Mouse (Mus musculus) MEL (cell line): ENCODE measurements around the gene Fkrp. TPM values are rescaled to one million over a fixed set of nuclear protein-coding genes. Genes with fewer than 3 reads are reported as not detected.

Source experiments
- DNase-seq: peaks from one replicate; pipeline ENCODE4 v3.0.0; 2011; ENCODE audit warnings: low read depth, low spot score
- H3K27ac ChIP-seq: 2 replicates; pipeline ENCODE4 v1.5.1; 2012; ENCODE audit warnings: low read depth, mild to moderate bottlenecking, control low read depth, low read length, moderate library complexity; ENCODE audit not compliant: control insufficient read depth
- H3K27me3 ChIP-seq, 2 experiments: fragments of 150-350 bp in 1 of 2; sonication (generic) in 1 of 2; 2 replicates each; pipeline ENCODE4 v1.6.1; 2012; ENCODE audit warnings: low read length in 2 of 2, mild to moderate bottlenecking in 2 of 2, improper control_type of control experiment in 1 of 2, moderate library complexity in 1 of 2; ENCODE audit not compliant: insufficient read depth in 2 of 2, control insufficient read depth in 1 of 2
- H3K36me3 ChIP-seq, 2 experiments: 2 replicates each; pipeline ENCODE4 v1.6.1; 2012 to 2014; ENCODE audit warnings: low read length in 2 of 2, improper control_type of control experiment in 1 of 2, inconsistent platforms in 1 of 2, mild to moderate bottlenecking in 1 of 2; ENCODE audit not compliant: insufficient read depth in 2 of 2, control insufficient read depth in 1 of 2
- H3K4me1 ChIP-seq, 2 experiments: fragments of 150-350 bp in 1 of 2; sonication (generic) in 1 of 2; 2 replicates each; pipeline ENCODE4 v1.6.1; 2012; ENCODE audit warnings: low read length in 2 of 2, improper control_type of control experiment in 1 of 2, mild to moderate bottlenecking in 1 of 2; ENCODE audit not compliant: insufficient read depth in 2 of 2, control insufficient read depth in 1 of 2
- H3K4me3 ChIP-seq, 2 experiments: fragments of 150-350 bp in 1 of 2; sonication (generic) in 1 of 2; 2 replicates each; pipeline ENCODE4 v1.5.1; 2012; ENCODE audit warnings: low read depth in 2 of 2, low read length in 2 of 2, mild to moderate bottlenecking in 2 of 2, moderate library complexity in 2 of 2, control low read depth in 1 of 2, improper control_type of control experiment in 1 of 2; ENCODE audit not compliant: control insufficient read depth in 1 of 2, insufficient read depth in 1 of 2
- H3K79me2 ChIP-seq: 2 replicates; pipeline ENCODE4 v1.6.1; 2012; ENCODE audit warnings: mild to moderate bottlenecking, low read length, moderate library complexity; ENCODE audit not compliant: control insufficient read depth, poor library complexity, insufficient read depth
- H3K9ac ChIP-seq: 2 replicates; pipeline ENCODE4 v1.6.1; 2012; ENCODE audit warnings: low read depth, mild to moderate bottlenecking, control low read depth, low read length, moderate library complexity; ENCODE audit not compliant: control insufficient read depth, poor library complexity, severe bottlenecking
- H3K9me3 ChIP-seq: fragments of 150-350 bp; sonication (generic); replicated peaks from 2 replicates; pipeline ENCODE4 v1.6.1; 2012; ENCODE audit warnings: mild to moderate bottlenecking, low read length, improper control_type of control experiment, moderate library complexity; ENCODE audit not compliant: insufficient read depth
- BHLHE40 ChIP-seq: IDR thresholded peaks from 2 replicates; pipeline ENCODE4 v1.6.1; 2012; ENCODE audit warnings: low read depth, mild to moderate bottlenecking, inconsistent platforms, low read length, improper control_type of control experiment, borderline replicate concordance
- CHD1 ChIP-seq: IDR thresholded peaks from 2 replicates; pipeline ENCODE4 v1.6.1; 2012; ENCODE audit warnings: low read depth, mild to moderate bottlenecking, inconsistent platforms, low read length, improper control_type of control experiment
- CHD2 ChIP-seq: IDR thresholded peaks from 2 replicates; pipeline ENCODE4 v1.6.1; 2011; ENCODE audit warnings: low read length, improper control_type of control experiment
- CTCF ChIP-seq, 3 experiments: IDR thresholded peaks in 2 of 3; conservative IDR thresholded peaks in 1 of 3; 2 replicates each; pipeline ENCODE4 v1.5.1; 2011 to 2012; ENCODE audit warnings: low read length in 3 of 3, low read depth in 2 of 3, mild to moderate bottlenecking in 2 of 3, improper control_type of control experiment in 1 of 3, inconsistent platforms in 1 of 3, mixed read lengths in 1 of 3, moderate library complexity in 1 of 3; ENCODE audit not compliant: control insufficient read depth in 1 of 3, insufficient read depth in 1 of 3, poor library complexity in 1 of 3, severe bottlenecking in 1 of 3
- ELF1 ChIP-seq: IDR thresholded peaks from 2 replicates; pipeline ENCODE4 v1.6.1; 2014; ENCODE audit warnings: low read depth, mild to moderate bottlenecking, inconsistent platforms, low read length, improper control_type of control experiment, moderate library complexity
- EP300 ChIP-seq, 2 experiments: IDR thresholded peaks; 2 replicates each; pipeline ENCODE4 v1.6.1; 2011; ENCODE audit warnings: improper control_type of control experiment in 2 of 2, low read length in 2 of 2, low read depth in 1 of 2, mild to moderate bottlenecking in 1 of 2
- ETS1 ChIP-seq: IDR thresholded peaks from 2 replicates; pipeline ENCODE4 v1.6.1; 2012; ENCODE audit warnings: low read depth, mild to moderate bottlenecking, inconsistent platforms, low read length, improper control_type of control experiment, moderate library complexity
- GABPA ChIP-seq: IDR thresholded peaks from 2 replicates; pipeline ENCODE4 v1.6.1; 2012; ENCODE audit warnings: low read depth, mild to moderate bottlenecking, inconsistent platforms, low read length, improper control_type of control experiment, moderate library complexity
- GATA1 ChIP-seq: IDR thresholded peaks from 2 replicates; pipeline ENCODE4 v1.6.1; 2011; ENCODE audit warnings: low read depth, low read length, improper control_type of control experiment
- HCFC1 ChIP-seq: IDR thresholded peaks from 2 replicates; pipeline ENCODE4 v1.6.1; 2012; ENCODE audit warnings: low read depth, mild to moderate bottlenecking, inconsistent platforms, low read length, improper control_type of control experiment, moderate library complexity
- KAT2A ChIP-seq: conservative IDR thresholded peaks from 2 replicates; pipeline ENCODE4 v1.6.1; 2012; ENCODE audit warnings: low read depth, low read length, improper control_type of control experiment, inconsistent platforms
- MAFK ChIP-seq: IDR thresholded peaks from 2 replicates; pipeline ENCODE4 v1.6.1; 2011; ENCODE audit warnings: low read depth, mild to moderate bottlenecking, low read length, improper control_type of control experiment, borderline replicate concordance
- MAX ChIP-seq: IDR thresholded peaks from 2 replicates; pipeline ENCODE4 v1.6.1; 2011; ENCODE audit warnings: low read length, improper control_type of control experiment
- MAZ ChIP-seq: IDR thresholded peaks from 2 replicates; pipeline ENCODE4 v1.6.1; 2012; ENCODE audit warnings: low read depth, mild to moderate bottlenecking, inconsistent platforms, low read length, improper control_type of control experiment
- MEF2A ChIP-seq: IDR thresholded peaks from 2 replicates; pipeline ENCODE4 v1.6.1; 2014; ENCODE audit warnings: low read depth, mild to moderate bottlenecking, inconsistent platforms, low read length, improper control_type of control experiment; ENCODE audit not compliant: poor library complexity, insufficient replicate concordance, severe bottlenecking; ENCODE audit errors: extremely low read depth
- POLR2A ChIP-seq, 2 experiments: IDR thresholded peaks; 2 replicates each; pipeline ENCODE4 v1.6.1; 2011 to 2012; ENCODE audit warnings: low read length in 2 of 2, mild to moderate bottlenecking in 2 of 2, control low read depth in 1 of 2, improper control_type of control experiment in 1 of 2, low read depth in 1 of 2, moderate library complexity in 1 of 2; ENCODE audit not compliant: control insufficient read depth in 1 of 2, insufficient read depth in 1 of 2, poor library complexity in 1 of 2
- POLR2AphosphoS2 ChIP-seq: IDR thresholded peaks from 2 replicates; pipeline ENCODE4 v1.6.1; 2011; ENCODE audit warnings: low read length, improper control_type of control experiment
- RAD21 ChIP-seq: IDR thresholded peaks from 2 replicates; pipeline ENCODE4 v1.6.1; 2011; ENCODE audit warnings: mild to moderate bottlenecking, low read depth, low read length, improper control_type of control experiment
- RCOR1 ChIP-seq: IDR thresholded peaks from 2 replicates; pipeline ENCODE4 v1.6.1; 2012; ENCODE audit warnings: low read depth, mild to moderate bottlenecking, inconsistent platforms, low read length, improper control_type of control experiment
- SMC3 ChIP-seq: IDR thresholded peaks from 2 replicates; pipeline ENCODE4 v1.6.1; 2011; ENCODE audit warnings: low read depth, low read length, improper control_type of control experiment
- UBTF ChIP-seq: IDR thresholded peaks from 2 replicates; pipeline ENCODE4 v1.6.1; 2012; ENCODE audit warnings: low read depth, mild to moderate bottlenecking, inconsistent platforms, low read length, improper control_type of control experiment, moderate library complexity, borderline replicate concordance; ENCODE audit not compliant: insufficient read depth
- USF1 ChIP-seq: IDR thresholded peaks from 2 replicates; pipeline ENCODE4 v1.6.1; 2014; ENCODE audit warnings: low read depth, mild to moderate bottlenecking, inconsistent platforms, low read length, improper control_type of control experiment, moderate library complexity
- USF2 ChIP-seq, 2 experiments: IDR thresholded peaks; 2 replicates each; pipeline ENCODE4 v1.6.1; 2011 to 2012; ENCODE audit warnings: improper control_type of control experiment in 2 of 2, low read length in 2 of 2, borderline replicate concordance in 1 of 2, inconsistent platforms in 1 of 2, low read depth in 1 of 2, mild to moderate bottlenecking in 1 of 2; ENCODE audit not compliant: insufficient read depth in 1 of 2
- ZC3H11A ChIP-seq: IDR thresholded peaks from 2 replicates; pipeline ENCODE4 v1.6.1; 2012; ENCODE audit warnings: low read depth, mild to moderate bottlenecking, inconsistent platforms, low read length, improper control_type of control experiment
- polyA plus RNA-seq, 2 experiments: library from polyadenylated mRNA; stranded (reverse) in 1 of 2; unstranded in 1 of 2; fragments of >175 nt in 1 of 2; fragments of >200 nt in 1 of 2; gene quantifications; 2 replicates each; pipeline versions ENCODE4 v1.2.1 to v1.2.4; 2012; ENCODE audit warnings: low replicate concordance in 2 of 2, low read depth in 1 of 2; ENCODE audit not compliant: insufficient read length in 2 of 2, insufficient read depth in 1 of 2, missing spikeins in 1 of 2
- total RNA-seq: library from RNA; depleted of rRNA; stranded (reverse); fragments of 300-350 nt; gene quantifications from 2 replicates; pipeline ENCODE4 v1.2.3, GENCODE M21; 2012

Fkrp gene
- total and polyA plus RNA-seq, 3 experiments, result 15.9 to 19.2 TPM; not detected in 1

GRCm38 (mm10) chr7:16809739-16810138, 6.8 kb downstream of the Fkrp start:
- H3K79me2 ChIP-seq, result no peaks in the 10 kb centered on the region
- no peak overlapping the region for H3K9ac ChIP-seq
- no peaks in the 10 kb centered on the region; a peak in 1 of 4 replicates for H3K36me3 ChIP-seq
- peak; percentile 53 for DNase-seq
- no peaks in the 10 kb centered on the region for H3K27me3 ChIP-seq
- H3K9me3 ChIP-seq, result no peaks in the 10 kb centered on the region
- TF ChIP-seq GATA1 (no peak), CHD1 (no peak), SMC3 (peak; percentile 42), CHD2 (no peak), BHLHE40 (no peak), ELF1 (no peak), MEF2A (no peak), ETS1 (no peak), MAX (no peak), POLR2A (IDR thresholded peaks at IDR 0.05; ENCODE audit: control insufficient read depth in 1 of 2, insufficient read depth in 1 of 2, low read depth in 1 of 2, low read length in 2 of 2, poor library complexity in 1 of 2) (0 out of 4 replicates have a peak, but pooled peaks of 1 of the 2 experiments have one; percentile 25), RCOR1 (no peak), MAZ (no peak), UBTF (no peak), CTCF (IDR thresholded peaks at IDR 0.05 in 2 of 3, conservative IDR thresholded peaks at IDR 0.05 in 1 of 3; ENCODE audit: control insufficient read depth in 1 of 3, insufficient read depth in 1 of 3, low read depth in 2 of 3, low read length in 3 of 3, poor library complexity in 1 of 3, severe bottlenecking in 1 of 3) (peak; percentile 67 to 73 (median 69)), RAD21 (no peak; the same call in 1 of the 2 replicates), HCFC1 (no peak), USF1 (no peak), KAT2A (no peak), EP300 (IDR thresholded peaks at IDR 0.05; ENCODE audit: low read depth in 1 of 2, low read length in 2 of 2) (no peak)
- no peaks in the 10 kb centered on the region; a peak in 1 of 4 replicates for H3K4me1 ChIP-seq
- H3K4me3 ChIP-seq, result no peak overlapping the region
- H3K27ac ChIP-seq, result no peak overlapping the region

GRCm38 (mm10) chr7:16808647-16809046, 7.9 kb downstream of the Fkrp start:
- Histone ChIP-seq H3K9me3 (no peaks in the 10 kb centered on the region), H3K27me3 (no peaks in the 10 kb centered on the region), H3K79me2 (no peaks in the 10 kb centered on the region), H3K9ac (no peak overlapping the region), H3K4me1 (no peaks in the 10 kb centered on the region; a peak in 1 of 4 replicates), H3K4me3 (no peak overlapping the region), H3K36me3 (no peaks in the 10 kb centered on the region; a peak in 1 of 4 replicates), H3K27ac (no peak overlapping the region)
- no peak for TF ChIP-seq MEF2A
- TF ChIP-seq GABPA, result no peak
- no peak for TF ChIP-seq CHD2
- no peak for TF ChIP-seq USF2 (IDR thresholded peaks at IDR 0.05; ENCODE audit: borderline replicate concordance in 1 of 2, insufficient read depth in 1 of 2, low read depth in 1 of 2, low read length in 2 of 2)
- TF ChIP-seq ZC3H11A, result no peak
- TF ChIP-seq MAX, result no peak
- TF ChIP-seq MAFK, result no peak
- TF ChIP-seq POLR2AphosphoS2, result no peak
- no peak for TF ChIP-seq EP300 (IDR thresholded peaks at IDR 0.05; ENCODE audit: low read depth in 1 of 2, low read length in 2 of 2)
- no peak for DNase-seq
